Mouse (Mus musculus) heart, postnatal 0 days (tissue): ENCODE results near the gene Frmpd2. TPM values are rescaled to one million over a fixed set of nuclear protein-coding genes. Genes with fewer than 3 reads are reported as not detected.

Experiments
- ATAC-seq: fragments of 200-750 bp; cut with Nextera tagmentation; 2 replicates; pipeline ENCODE4 v1.8.0; 2017; ENCODE audit warnings: low read depth, moderate number of reproducible peaks, moderate library complexity; ENCODE audit not compliant: insufficient read depth
- DNase-seq: peaks from one replicate; pipeline ENCODE4 v3.0.0-alpha.2; 2016; ENCODE audit warnings: low spot score
- H3K27ac ChIP-seq: fragments of 300-500 bp; sonication (generic); 2 replicates; pipeline ENCODE4 v1.5.1; 2014; ENCODE audit warnings: low read depth, mild to moderate bottlenecking
- H3K27me3 ChIP-seq: fragments of 300-500 bp; sonication (generic); 2 replicates; pipeline ENCODE4 v1.6.1; 2014; ENCODE audit warnings: low read length, mixed read lengths; ENCODE audit not compliant: control insufficient read depth, insufficient read depth
- H3K36me3 ChIP-seq: fragments of 300-500 bp; sonication (generic); replicated peaks from 2 replicates; pipeline ENCODE4 v1.6.1; 2014; ENCODE audit warnings: low read length, mixed read lengths; ENCODE audit not compliant: control insufficient read depth, insufficient read depth
- H3K4me1 ChIP-seq: fragments of 300-500 bp; sonication (generic); 2 replicates; pipeline ENCODE4 v1.6.1; 2014; ENCODE audit warnings: antibody characterized with exemption; ENCODE audit not compliant: control insufficient read depth, insufficient read depth
- H3K4me2 ChIP-seq: fragments of 300-500 bp; sonication (generic); 2 replicates; pipeline ENCODE4 v1.6.1; 2014; ENCODE audit warnings: low read depth, mild to moderate bottlenecking, low read length, moderate library complexity
- H3K4me3 ChIP-seq: fragments of 300-500 bp; sonication (generic); 2 replicates; pipeline ENCODE4 v1.5.1; 2014; ENCODE audit warnings: low read depth, low read length
- H3K9ac ChIP-seq: fragments of 300-500 bp; sonication (generic); replicated peaks from 2 replicates; pipeline ENCODE4 v1.6.1; 2014; ENCODE audit warnings: low read depth, low read length, mixed read lengths
- H3K9me3 ChIP-seq: fragments of 300-500 bp; sonication (generic); replicated peaks from 2 replicates; pipeline ENCODE4 v1.6.1; 2016; ENCODE audit warnings: low read length; ENCODE audit not compliant: control insufficient read depth
- CTCF ChIP-seq: IDR thresholded peaks from 2 replicates; pipeline ENCODE4 v1.5.1; 2016; ENCODE audit warnings: antibody characterized with exemption, control low read depth, low read depth
- EP300 ChIP-seq: IDR thresholded peaks from 2 replicates; pipeline ENCODE4 v1.6.1; 2016; ENCODE audit warnings: antibody characterized with exemption, low read depth
- WGBS: fragments of 180-500 bp; shearing (Covaris S2); extraction: QIAGEN DNeasy Blood & Tissue Kit; methylation state at CpG from one replicate; pipeline ENCODE4 v1.1.7; 2014; 5-methylcytosine and 5-hydroxymethylcytosine counted together
- polyA plus RNA-seq: library from polyadenylated mRNA; unstranded; fragments of >200 nt; fragmentation: Nextera tagmentation; extraction: Ambion mirVana; gene quantifications from 2 replicates; pipeline ENCODE4 v1.2.1, GENCODE M21; 2015
- total RNA-seq: library from RNA; depleted of rRNA; stranded (reverse); fragments of >200 nt; gene quantifications from 2 replicates; pipeline ENCODE4 v1.2.3, GENCODE M21; 2014; ENCODE audit warnings: low replicate concordance

Gene Frmpd2
- total and polyA plus RNA-seq, 2 experiments from 2014 or later = 0.03 TPM; not detected in 1

GRCm38 (mm10) chr14:33508660-33509059, 37.2 kb downstream of the Frmpd2 start:
- H3K27ac ChIP-seq = no peak overlapping the region
- DNase-seq = no peak
- TF ChIP-seq EP300 = no peak
- TF ChIP-seq CTCF = no peak
- no peak for ATAC-seq
- H3K9me3 ChIP-seq = no peaks in the 10 kb centered on the region
- H3K4me3 ChIP-seq = no peak overlapping the region
- no peak overlapping the region for H3K4me2 ChIP-seq
- H3K9ac ChIP-seq = no peak overlapping the region
- WGBS = 76% methylated on average over 1 of the region's 1 CpGs
- H3K4me1 ChIP-seq = no peaks in the 10 kb centered on the region
- H3K36me3 ChIP-seq = no peaks in the 10 kb centered on the region
- H3K27me3 ChIP-seq = no peaks in the 10 kb centered on the region

GRCm38 (mm10) chr14:33513877-33514276, 42.4 kb downstream of the Frmpd2 start:
- no peak for ATAC-seq
- H3K4me2 ChIP-seq = no peak overlapping the region
- no peaks in the 10 kb centered on the region for H3K9me3 ChIP-seq
- no peaks in the 10 kb centered on the region for H3K36me3 ChIP-seq
- no peak overlapping the region for H3K27ac ChIP-seq
- TF ChIP-seq CTCF (no peak), EP300 (no peak)
- H3K4me3 ChIP-seq = no peak overlapping the region
- no peak for DNase-seq
- H3K27me3 ChIP-seq = no peaks in the 10 kb centered on the region
- WGBS = 60% methylated on average over 5 of the region's 5 CpGs
- no peak overlapping the region for H3K9ac ChIP-seq
- H3K4me1 ChIP-seq = no peaks in the 10 kb centered on the region

GRCm38 (mm10) chr14:33514756-33515285, 43.3 kb downstream of the Frmpd2 start:
- Histone ChIP-seq H3K4me1 (no peaks in the 10 kb centered on the region), H3K27ac (no peak overlapping the region), H3K4me2 (no peak overlapping the region), H3K9ac (no peak overlapping the region), H3K9me3 (no peaks in the 10 kb centered on the region), H3K36me3 (no peaks in the 10 kb centered on the region), H3K4me3 (no peak overlapping the region), H3K27me3 (no peaks in the 10 kb centered on the region)
- 70% methylated on average over 6 of the region's 6 CpGs for WGBS
- DNase-seq (no peak), ATAC-seq (no peak)
- TF ChIP-seq EP300 = no peak
- no peak for TF ChIP-seq CTCF

- no peak for DNase-seq
- Histone ChIP-seq H3K9me3 (no peaks in the 10 kb centered on the region), H3K4me2 (no peak overlapping the region), H3K27me3 (no peaks in the 10 kb centered on the region), H3K36me3 (no peaks in the 10 kb centered on the region), H3K9ac (no peak overlapping the region), H3K27ac (no peak overlapping the region), H3K4me1 (no peaks in the 10 kb centered on the region), H3K4me3 (no peak overlapping the region)
- no peak for TF ChIP-seq EP300
- no peak for TF ChIP-seq CTCF
- ATAC-seq = no peak
- 46% methylated on average over 3 of the region's 3 CpGs for WGBS
Observed at GRCm38 (mm10) chr14:33521538-33521937, 50.0 kb downstream of the Frmpd2 start.

- ATAC-seq = no peak
- no peak overlapping the region for H3K4me2 ChIP-seq
- no peaks in the 10 kb centered on the region for H3K4me1 ChIP-seq
- DNase-seq = no peak
- no peaks in the 10 kb centered on the region for H3K27me3 ChIP-seq
- no peak overlapping the region for H3K9ac ChIP-seq
- H3K36me3 ChIP-seq = no peaks in the 10 kb centered on the region
- TF ChIP-seq CTCF = no peak
- no peak for TF ChIP-seq EP300
- H3K27ac ChIP-seq = no peak overlapping the region
- no peak overlapping the region for H3K4me3 ChIP-seq
- H3K9me3 ChIP-seq = no peaks in the 10 kb centered on the region
- WGBS = 55% methylated on average over 12 of the region's 12 CpGs
Observed at GRCm38 (mm10) chr14:33525272-33525983, 53.9 kb downstream of the Frmpd2 start.

- TF ChIP-seq EP300 (no peak), CTCF (no peak)
- Histone ChIP-seq H3K4me1 (no peaks in the 10 kb centered on the region), H3K36me3 (no peaks in the 10 kb centered on the region), H3K27ac (no peak overlapping the region), H3K9ac (no peak overlapping the region), H3K4me3 (no peak overlapping the region), H3K4me2 (no peak overlapping the region), H3K27me3 (no peaks in the 10 kb centered on the region), H3K9me3 (no peaks in the 10 kb centered on the region)
- WGBS = 50% methylated on average over 2 of the region's 2 CpGs
- ATAC-seq = no peak
- DNase-seq = no peak
Observed at GRCm38 (mm10) chr14:33526621-33527020, 55.1 kb downstream of the Frmpd2 start.
